Mouse (Mus musculus): ENCODE results near the gene Akap7.

The Akap7 gene

GRCm38 (mm10) chr10:25260724-25261123 is 46.9 kb downstream of the Akap7 start:
- no peak for DNase-seq (ENCODE audit: extremely low read depth, low read depth)

DNA sequence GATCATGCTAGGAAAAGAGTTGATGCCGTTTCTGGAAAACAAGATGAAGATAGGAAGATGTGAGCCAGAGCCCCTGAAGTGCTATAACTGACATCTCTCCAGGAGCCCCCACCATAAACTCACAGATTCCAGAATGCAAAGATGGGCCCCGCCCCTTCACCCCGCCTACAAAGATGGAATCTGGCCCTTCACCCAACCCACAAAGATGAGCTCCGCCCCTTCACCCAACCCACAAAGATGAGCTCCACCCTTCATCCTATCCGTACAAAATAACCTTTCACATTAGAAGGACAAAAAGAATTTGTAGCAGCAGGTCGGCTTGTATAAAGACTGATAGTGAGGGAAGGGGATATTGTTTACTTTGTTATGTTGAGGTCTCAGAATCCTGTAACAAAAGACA is 49.5 kb downstream of the Akap7 start:
- no peak for DNase-seq (ENCODE audit: extremely low read depth, low read depth)

- no peak for DNase-seq (ENCODE audit: extremely low read depth, low read depth)
These were observed 50.2 kb downstream of the Akap7 start for GRCm38 (mm10) chr10:25257466-25257865.

DNA sequence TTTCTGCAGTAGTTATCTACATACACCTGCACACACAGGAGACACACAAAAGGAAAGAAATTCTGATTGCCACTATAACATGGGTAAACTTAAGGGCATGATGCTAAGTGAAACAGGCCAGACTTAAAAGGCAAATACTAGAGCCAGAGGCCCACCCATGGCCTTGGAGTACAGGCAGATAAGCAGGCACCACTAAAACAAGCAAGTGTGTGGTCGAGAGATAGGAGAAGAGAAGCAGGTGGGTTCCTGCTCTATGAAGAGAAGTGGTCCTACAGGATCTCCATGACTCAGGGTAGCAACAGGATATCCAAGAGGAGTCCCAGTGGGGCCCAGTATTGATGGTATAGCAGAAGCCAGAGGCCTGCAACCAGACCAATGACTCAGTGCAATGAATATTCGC is 54.2 kb downstream of the Akap7 start:
- DNase-seq (ENCODE audit: extremely low read depth, low read depth): peak; percentile 67

DNA sequence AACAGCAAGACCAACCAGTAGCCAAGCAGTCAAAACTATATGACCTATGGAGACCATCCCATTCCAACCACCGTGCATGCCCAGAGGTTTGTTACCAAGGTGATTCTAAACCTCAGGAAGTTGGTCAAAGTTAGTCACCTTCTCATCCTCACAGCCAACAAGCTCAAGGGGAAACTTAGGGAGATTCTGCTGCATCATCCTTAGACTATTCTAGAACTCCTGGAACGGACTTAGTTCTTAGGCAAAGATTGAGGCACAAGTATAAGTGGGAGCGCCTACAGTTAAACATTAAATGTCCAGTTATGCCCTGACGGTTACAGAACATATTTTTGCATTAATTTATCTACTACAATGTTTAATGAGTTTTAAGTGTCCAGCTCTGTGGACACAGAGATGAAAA is 54.7 kb downstream of the Akap7 start:
- no peak for DNase-seq (ENCODE audit: extremely low read depth, low read depth)

DNA sequence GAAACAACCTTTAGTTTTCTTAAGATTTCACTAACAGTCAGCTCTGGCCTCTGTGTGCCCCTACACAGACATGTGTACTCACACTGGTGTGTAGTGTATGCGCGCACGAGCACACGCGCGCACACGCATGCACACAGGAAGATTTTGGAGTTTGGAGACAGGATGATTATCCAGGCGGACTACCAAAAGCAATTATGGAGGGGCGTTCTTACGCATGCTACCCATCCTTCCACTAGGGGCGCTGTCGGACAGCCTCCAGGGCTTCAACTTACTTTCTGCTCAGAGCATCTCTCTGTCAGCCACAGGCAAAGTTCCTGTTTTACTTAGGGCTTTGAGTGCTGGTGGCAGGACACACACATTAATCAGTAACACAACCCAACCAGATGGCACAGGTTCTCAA is 57.6 kb downstream of the Akap7 start:
- DNase-seq (ENCODE audit: extremely low read depth, low read depth): peak; percentile 77

DNA sequence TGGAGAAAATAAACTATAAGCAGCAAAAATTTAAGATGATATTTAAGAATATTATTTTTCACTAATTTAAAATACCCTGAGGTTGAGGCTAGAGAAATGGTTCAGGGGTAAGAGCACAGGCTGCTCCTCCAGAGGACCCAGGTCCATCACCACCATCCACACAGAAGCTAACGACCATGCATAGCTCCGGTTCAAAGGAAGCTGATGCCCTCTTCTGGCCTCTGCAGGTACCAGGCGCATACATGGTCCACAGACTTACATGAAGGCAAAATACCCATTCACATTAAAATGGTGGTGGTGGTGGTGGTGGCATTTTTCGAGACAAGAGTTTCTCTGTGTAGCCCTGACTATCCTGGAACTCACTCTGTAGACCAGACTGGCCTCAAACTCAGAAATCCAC is 61.5 kb downstream of the Akap7 start:
- DNase-seq (ENCODE audit: extremely low read depth, low read depth): no peak

GRCm38 (mm10) chr10:25239156-25239555 is 68.5 kb downstream of the Akap7 start:
- DNase-seq (ENCODE audit: extremely low read depth, low read depth): peak; percentile 16

DNA sequence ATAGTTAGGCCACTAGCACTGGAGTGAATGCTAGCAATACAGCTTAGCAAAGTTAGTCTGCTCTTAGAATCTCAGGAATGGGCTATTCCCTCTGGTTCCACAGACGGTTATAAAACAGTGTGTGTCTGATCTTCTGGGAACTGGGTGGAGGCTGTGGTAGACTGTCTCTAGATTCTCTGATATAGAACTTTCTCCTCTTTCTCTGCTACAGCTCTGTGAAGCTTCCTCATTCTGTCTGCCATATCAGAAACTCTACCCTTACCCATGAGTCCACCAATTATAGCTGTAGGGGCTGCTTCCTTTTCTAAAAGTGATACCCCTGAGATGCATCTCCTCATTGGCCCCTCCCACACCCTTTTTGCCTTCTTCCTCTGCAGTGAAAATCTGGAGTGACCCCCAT is 73.6 kb downstream of the Akap7 start:
- DNase-seq (ENCODE audit: extremely low read depth, low read depth): peak; percentile 69

DNA sequence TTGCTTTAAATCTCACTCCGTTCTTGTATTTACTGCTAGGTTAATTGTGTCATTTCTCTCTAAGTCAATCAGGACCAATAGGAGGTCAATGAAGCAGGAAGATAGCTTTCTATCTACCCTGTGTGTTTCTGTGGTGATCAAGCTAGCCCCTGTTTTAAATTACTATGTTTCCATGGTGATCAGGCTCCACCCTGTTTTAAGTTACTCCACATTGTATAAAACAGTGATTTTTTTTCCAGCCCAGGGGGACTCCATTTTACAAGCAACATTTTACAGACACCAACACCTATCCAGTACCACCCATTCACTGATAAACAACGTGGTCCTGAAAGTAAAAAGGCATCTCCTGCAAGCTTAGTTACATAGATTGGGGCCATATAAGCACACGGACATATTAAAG is 75.0 kb downstream of the Akap7 start:
- DNase-seq (ENCODE audit: extremely low read depth, low read depth): peak; percentile 2

- DNase-seq (ENCODE audit: extremely low read depth, low read depth): no peak
These were observed 76.3 kb downstream of the Akap7 start for GRCm38 (mm10) chr10:25231358-25231757.

- no peak for DNase-seq (ENCODE audit: extremely low read depth, low read depth)
These were observed 83.3 kb downstream of the Akap7 start for GRCm38 (mm10) chr10:25224371-25224770.

DNA sequence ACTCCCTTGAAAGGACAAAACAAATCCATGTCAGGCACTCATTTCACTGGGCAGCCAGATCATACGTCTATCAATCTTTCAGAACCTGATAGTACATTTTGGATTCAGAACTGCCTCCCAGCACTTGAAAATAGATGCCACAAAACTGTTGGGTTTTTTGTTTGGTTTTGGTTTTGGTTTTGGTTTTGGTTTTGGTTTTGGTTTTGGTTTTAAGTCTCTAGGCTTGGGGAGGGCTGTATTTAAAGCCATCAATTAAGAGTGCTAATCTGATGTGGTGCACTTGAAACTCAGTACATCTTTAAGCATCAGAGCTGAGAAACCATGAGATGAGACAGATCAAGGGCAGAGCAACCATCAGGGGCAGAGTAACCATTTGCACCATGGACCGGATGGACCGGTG is 86.9 kb downstream of the Akap7 start:
- DNase-seq (ENCODE audit: extremely low read depth, low read depth): no peak

- DNase-seq (ENCODE audit: extremely low read depth, low read depth): no peak
These were observed 87.7 kb downstream of the Akap7 start for GRCm38 (mm10) chr10:25219901-25220495.

- peak; percentile 8 for DNase-seq (ENCODE audit: extremely low read depth, low read depth)
These were observed 88.4 kb downstream of the Akap7 start for GRCm38 (mm10) chr10:25219220-25219628.

DNA sequence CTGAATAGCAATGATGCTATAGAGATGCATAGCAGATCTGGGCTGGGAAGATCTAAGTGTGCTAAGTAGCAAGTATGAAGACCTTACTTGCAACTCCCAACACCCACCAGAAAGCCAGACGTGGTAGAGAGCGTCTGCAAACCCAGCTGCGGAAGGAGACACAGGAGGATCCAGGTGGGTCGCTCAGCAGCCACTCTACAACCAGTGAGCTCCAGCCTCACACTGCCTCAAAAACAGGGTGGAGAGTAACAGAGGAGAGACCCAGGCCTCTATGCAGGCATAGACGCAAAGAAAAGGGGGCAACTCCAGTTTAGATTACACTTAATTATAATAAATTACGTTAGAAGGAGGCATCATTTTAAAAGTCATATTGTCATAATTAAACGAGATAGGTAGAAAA is 88.9 kb downstream of the Akap7 start:
- no peak for DNase-seq (ENCODE audit: extremely low read depth, low read depth)

- DNase-seq (ENCODE audit: extremely low read depth, low read depth): no peak
These were observed 91.7 kb downstream of the Akap7 start for GRCm38 (mm10) chr10:25215977-25216376.

- no peak for DNase-seq (ENCODE audit: extremely low read depth, low read depth)
These were observed 94.0 kb downstream of the Akap7 start for GRCm38 (mm10) chr10:25213716-25214115.

- no peak for DNase-seq (ENCODE audit: extremely low read depth, low read depth)
These were observed 99.1 kb downstream of the Akap7 start for GRCm38 (mm10) chr10:25208619-25209018.

DNA sequence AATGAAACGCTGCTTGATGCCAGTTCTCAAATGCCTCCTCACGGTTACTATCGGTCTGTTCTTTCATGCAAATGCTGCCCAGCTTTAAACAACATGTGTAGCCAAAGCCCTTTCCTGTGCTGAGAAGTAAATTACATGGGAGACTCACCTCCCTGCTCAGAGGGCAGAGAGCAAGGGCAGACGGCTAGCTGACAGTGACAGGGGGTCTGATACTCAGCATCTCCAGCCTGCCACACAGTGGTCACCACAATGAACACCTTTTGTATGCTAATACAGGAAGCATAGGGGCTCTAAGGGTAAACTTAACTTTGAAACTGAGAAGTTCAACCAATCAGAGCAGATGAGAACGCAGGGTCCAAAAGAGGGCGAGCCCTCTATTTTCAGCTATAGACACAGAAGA is 99.8 kb downstream of the Akap7 start:
- DNase-seq (ENCODE audit: extremely low read depth, low read depth): no peak

DNA sequence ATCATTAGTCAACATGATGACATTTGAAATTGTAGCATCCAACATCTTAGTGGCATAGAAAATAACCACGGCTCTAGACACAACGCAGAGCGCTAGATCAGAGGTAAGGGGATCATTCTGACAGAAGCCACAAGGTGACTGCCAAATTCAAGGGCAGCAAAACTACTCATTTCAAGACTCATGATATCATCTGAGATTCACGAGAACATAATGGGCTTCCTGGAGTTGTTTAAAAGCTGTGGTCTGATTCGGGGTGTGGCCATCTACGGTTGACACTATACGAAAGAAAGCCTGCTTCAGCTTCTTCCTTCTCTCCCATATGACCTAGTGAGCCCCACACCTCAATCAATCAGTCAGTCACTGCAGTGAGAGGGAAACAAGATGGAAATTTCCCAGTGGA is 107.0 kb downstream of the Akap7 start:
- DNase-seq (ENCODE audit: extremely low read depth, low read depth): no peak

- no peak for DNase-seq (ENCODE audit: extremely low read depth, low read depth)
These were observed 107.9 kb downstream of the Akap7 start for GRCm38 (mm10) chr10:25199510-25200353.

DNA sequence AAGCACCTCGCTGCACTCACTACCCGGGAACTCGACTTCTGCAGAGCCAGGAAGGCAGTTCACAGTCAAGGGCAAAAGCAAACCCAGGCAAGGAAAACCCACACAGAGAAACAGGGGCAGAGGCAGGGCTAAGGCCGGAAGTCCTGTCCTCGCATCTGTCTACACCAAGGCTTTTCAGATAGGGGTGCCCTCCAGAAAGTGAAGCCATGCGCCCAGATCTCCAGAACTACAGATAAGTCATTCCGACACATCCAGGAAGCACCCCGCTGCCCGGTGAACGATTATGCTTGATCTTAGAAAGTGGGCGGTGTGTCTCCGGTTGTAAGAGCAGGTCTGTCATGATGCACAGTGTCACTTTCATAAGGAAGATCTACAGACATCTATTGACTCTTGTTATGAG is 109.1 kb downstream of the Akap7 start:
- DNase-seq (ENCODE audit: extremely low read depth, low read depth): no peak

Data from MEL-GATA-1-ER (cell line).